Mouse (Mus musculus) left cerebral cortex, postnatal 36 days (tissue): ENCODE data around the gene Cx3cr1. TPM values are rescaled to one million over a fixed set of nuclear protein-coding genes. Genes with fewer than 3 reads are reported as not detected.

Source experiments
- DNase-seq, 2 experiments: peaks; one replicate each; pipeline ENCODE4 v3.0.0; 2021 to 2022; ENCODE audit warnings: low spot score in 2 of 2, mixed read lengths in 1 of 2
- intact Hi-C: fragments of 180-260 bp; cut with DNase I; formaldehyde crosslinking; loops from one replicate; pipeline ENCODE4 v1.15.1; 2025
- total RNA-seq, 2 experiments: library from RNA; stranded (reverse); gene quantifications; 2 replicates each; pipeline ENCODE4 v1.2.3; 2021

Gene Cx3cr1
- total RNA-seq, 2 experiments from 2014 or later: 30.9 to 32.8 TPM

GRCm38 (mm10) chr9:119965186-119965585 lies 104.5 kb downstream of the Cx3cr1 start:
- intact Hi-C loops: loop anchor here (10.0 kb wide), 1 partner anchor 50 kb away; no protein-coding TSS in a partner anchor

GRCm38 (mm10) chr9:119964206-119964605 lies 105.5 kb downstream of the Cx3cr1 start:
- no peak for DNase-seq
- intact Hi-C loops: loop anchor here (10.0 kb wide), 1 partner anchor 51 kb away; no protein-coding TSS in a partner anchor

More at GRCm38 (mm10) chr9:119965186-119965585, 104.5 kb downstream of the Cx3cr1 start:
- DNase-seq: no peak

DNA sequence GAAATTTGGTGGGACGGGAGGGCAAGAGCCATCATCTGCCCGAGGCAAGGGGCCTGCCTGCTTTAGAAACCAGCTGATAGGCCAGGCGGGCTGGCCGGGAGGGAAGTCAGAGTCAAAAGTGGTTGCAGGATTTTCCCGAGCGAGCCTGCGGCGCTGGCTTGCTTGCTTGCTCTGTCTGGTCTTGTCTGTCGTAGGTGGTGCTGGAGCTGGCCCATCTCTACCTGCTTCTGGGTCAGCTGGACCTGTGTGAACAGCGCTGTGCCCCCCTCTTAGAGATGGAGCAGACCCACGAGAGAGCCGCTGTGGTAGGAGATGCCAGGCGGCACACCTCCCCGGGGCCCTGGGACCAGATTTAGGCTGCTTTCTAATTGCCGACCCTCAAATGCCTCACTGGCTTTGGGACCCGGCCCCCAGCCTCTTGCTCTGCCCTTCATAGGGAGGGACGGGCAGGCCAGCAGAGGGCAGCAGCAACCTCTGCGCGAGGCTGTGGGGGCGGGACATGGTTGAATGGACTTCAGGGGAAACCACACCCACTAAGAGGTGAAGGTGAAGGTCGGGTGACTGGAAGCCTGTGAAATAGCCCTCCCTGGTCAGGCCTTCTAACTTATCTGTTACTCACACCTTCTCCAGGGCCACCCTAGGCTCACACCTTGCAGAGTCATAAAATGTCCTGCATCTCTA lies 106.6 kb downstream of the Cx3cr1 start:
- intact Hi-C loops: loop anchor here (10.0 kb wide), 1 partner anchor 52 kb away; no protein-coding TSS in a partner anchor
- peak in 1 of 2 experiments; percentile 15 for DNase-seq

GRCm38 (mm10) chr9:119962216-119962615 lies 107.5 kb downstream of the Cx3cr1 start:
- intact Hi-C loops: loop anchor here (10.0 kb wide), 1 partner anchor 53 kb away; no protein-coding TSS in a partner anchor
- DNase-seq: no peak

- intact Hi-C loops: no loop called here
- DNase-seq: no peak
Measured at GRCm38 (mm10) chr9:119958835-119959234, 110.8 kb downstream of the Cx3cr1 start.

DNA sequence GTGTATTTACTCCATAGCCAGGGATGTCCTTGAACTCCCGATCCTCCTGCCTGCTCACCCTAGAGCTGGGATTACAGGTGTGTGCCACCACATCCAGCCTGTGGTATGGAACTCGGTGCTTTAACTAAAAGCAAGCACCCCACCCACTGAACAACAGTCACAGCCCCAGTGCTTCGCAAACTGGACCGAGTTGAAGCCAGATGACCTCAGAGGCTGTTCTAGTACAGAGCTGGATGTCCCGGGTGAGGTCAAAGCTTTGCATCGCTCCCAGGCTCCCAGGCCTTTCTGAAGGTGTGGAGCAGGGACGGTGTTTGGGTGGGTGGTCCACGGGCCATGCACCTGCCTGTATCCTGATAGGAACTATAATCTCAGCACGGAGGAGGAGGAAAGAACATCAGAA lies 118.3 kb downstream of the Cx3cr1 start:
- intact Hi-C loops: no loop called here
- DNase-seq: no peak

GRCm38 (mm10) chr9:119950434-119950833 lies 119.2 kb downstream of the Cx3cr1 start:
- no peak for DNase-seq
- intact Hi-C loops: no loop called here

DNA sequence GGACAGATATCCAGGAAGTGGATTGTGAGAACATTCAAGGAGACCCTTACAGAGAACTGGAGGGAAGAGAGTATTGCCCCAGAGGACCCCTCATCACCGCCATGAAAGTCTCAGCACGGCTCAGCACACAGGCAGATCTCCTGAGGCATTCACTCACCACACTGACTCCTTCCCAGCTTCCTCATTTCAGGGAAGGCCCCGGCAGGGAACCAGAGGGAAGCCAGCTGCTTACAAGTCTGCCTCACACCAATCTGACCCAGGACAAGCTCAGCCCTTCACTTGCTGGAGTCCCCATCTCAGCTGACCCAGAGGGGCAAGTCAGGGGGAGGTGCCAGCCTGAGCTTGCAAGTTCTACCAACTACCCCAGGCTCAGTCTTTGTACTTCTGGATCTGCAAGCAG lies 120.9 kb downstream of the Cx3cr1 start:
- no peak for DNase-seq
- intact Hi-C loops: no loop called here

DNA sequence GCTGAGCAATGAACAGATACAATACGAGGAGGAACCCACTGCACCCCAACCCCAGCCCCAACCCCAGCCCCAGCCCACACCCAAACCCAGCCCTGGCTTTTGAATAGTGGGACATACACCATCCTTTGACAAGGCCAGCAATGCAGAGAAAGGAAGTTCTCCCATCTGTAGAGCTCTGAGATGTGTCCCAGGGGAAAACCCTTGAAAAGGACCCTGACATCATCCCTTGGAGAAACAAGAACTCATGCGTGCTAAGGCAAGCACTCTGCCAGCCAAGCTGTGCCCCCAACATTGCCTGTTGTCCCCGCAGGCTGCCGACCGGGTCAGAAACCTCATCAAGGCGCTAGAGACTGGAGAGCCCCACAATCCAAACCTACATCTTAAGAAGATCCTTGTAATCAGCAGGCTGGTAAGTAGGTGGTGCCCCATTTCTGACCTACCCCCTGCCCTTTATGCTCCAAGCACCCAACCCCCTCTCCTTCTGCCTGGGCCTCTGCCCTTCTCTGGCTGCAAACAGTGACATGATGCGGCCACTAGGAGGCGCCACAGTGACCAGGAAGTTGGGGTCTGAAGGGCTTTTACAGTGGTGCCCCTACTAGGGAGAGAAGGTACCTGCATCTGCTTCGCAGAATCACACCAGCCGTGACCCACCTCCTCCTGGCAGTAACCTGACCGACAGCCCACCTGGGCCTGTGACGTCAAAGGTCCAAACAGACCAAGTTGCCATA lies 124.3 kb downstream of the Cx3cr1 start:
- intact Hi-C loops: no loop called here

DNA sequence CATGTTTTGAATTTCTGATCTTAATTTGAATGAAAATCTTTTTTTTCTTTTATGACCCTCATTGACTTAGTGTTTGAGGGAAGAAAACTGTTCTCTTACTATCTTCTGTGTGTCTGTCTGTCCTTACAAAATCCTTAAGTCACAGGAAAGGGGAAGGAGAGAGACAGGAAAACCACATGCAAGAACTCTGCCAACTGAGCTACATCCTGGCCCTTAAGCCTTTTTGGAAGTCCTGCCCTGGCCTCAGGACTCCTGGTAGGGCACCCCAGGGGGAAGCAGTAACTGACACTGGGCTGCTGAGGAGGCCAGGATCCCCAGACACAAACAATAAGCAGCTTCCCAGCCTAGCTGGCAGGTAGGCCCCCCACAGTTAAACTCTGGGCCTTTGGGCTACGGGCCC lies 126.4 kb downstream of the Cx3cr1 start:
- no peak for DNase-seq
- intact Hi-C loops: no loop called here

More for the DNA sequence above, 124.3 kb downstream of the Cx3cr1 start:
- no peak for DNase-seq

GRCm38 (mm10) chr9:119941861-119942260 lies 127.8 kb downstream of the Cx3cr1 start:
- no peak for DNase-seq
- intact Hi-C loops: no loop called here

DNA sequence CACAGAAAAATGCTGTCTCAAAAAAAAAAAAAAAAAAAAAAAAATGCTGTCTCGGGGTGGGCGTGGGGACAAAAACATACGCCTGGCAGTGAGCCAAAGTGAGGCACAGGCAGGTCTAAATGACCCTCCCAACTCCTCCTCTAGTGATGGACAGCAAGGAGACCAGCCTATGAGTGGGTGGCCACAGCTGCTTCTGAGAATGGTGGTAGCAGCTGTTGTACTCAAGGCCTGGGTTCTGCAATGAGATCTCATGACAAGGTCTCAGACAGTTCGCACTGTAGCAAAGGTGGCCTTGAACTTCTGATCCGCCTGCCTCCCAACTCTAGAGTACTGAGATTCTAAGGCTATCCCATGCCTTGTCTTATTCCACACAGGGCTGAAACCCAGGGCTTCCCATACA lies 128.3 kb downstream of the Cx3cr1 start:
- DNase-seq: no peak
- intact Hi-C loops: no loop called here

DNA sequence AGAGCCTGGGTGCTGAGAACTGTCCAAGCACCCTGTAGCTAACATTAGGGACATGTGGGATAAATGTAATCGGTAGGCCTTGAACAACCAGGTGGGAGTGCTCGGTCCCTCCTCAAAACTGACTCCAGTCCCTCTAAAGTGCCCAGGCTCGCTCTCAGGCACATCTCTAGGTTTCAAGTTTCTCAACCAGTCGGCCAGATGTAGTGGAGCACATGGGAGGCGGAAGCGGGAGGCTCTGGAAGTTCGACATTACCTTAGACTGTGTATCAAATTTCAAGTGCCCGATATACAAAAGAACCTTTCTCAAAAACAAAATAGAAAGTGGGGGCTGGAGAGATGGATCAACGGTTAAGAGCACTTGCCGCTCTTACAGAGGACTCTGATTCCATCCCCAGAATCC lies 130.0 kb downstream of the Cx3cr1 start:
- intact Hi-C loops: no loop called here
- DNase-seq: no peak

- DNase-seq: no peak
- intact Hi-C loops: no loop called here
Measured at GRCm38 (mm10) chr9:119938496-119938895, 131.2 kb downstream of the Cx3cr1 start.

- intact Hi-C loops: no loop called here
- DNase-seq: peak; percentile 90 to 93
Measured at GRCm38 (mm10) chr9:119937005-119937773, 132.5 kb downstream of the Cx3cr1 start, which contains the start of the genes Gorasp1 and Ttc21a. Gene Gorasp1, minus strand, starts transcription at chr9:119937565. Gene Ttc21a, plus strand, starts transcription at chr9:119937606.

DNA sequence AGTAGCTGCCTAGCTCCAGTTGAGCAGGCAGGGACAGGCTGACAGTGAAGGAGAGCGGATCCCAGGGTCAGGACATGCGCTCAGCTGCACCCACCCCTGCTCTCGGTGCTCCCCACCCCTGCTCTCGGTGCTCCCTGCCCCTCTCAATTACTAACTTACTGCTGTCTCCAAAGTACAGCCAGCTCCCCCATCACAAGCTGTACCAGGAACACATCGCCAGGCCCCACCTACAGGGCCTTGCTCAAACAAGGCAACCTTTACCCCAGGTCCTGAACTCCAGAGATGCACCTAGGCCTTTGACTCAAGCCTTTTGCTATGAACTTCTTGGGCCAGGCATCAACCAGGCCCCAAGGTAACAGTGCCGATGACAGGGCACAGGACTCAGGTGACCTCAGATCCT lies 136.0 kb downstream of the Cx3cr1 start:
- no peak for DNase-seq
- intact Hi-C loops: no loop called here

GRCm38 (mm10) chr9:119932358-119932757 lies 137.3 kb downstream of the Cx3cr1 start:
- DNase-seq: no peak
- intact Hi-C loops: no loop called here

- DNase-seq: no peak
Measured at GRCm38 (mm10) chr9:119926497-119926896, 143.2 kb downstream of the Cx3cr1 start.

DNA sequence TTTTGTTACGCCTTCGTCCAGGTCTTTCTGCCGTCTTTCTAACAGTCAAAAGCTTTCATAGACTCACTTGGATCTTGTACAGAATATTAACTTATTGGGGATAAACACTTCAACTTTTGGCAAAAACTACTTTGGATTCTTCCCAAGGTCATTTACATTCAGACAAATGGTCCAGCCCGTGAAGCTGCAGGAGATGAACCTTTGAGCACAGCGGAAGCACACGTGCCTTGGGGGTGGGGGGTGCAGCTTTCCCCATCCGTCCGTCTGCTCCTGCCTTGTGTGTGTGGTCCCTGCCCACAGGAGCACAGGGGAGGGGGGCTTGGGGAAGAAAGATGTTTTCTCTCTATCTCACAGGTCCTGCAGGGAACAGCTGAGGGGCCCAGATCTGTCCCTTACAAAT lies 143.9 kb downstream of the Cx3cr1 start:
- intact Hi-C loops: no loop called here
- DNase-seq: no peak

More at GRCm38 (mm10) chr9:119926497-119926896, 143.2 kb downstream of the Cx3cr1 start:
- intact Hi-C loops: no loop called here

GRCm38 (mm10) chr9:119925120-119925657 lies 144.5 kb downstream of the Cx3cr1 start:
- DNase-seq: peak in 1 of 2 experiments; percentile 25
- intact Hi-C loops: no loop called here
